Mouse (Mus musculus): ENCODE measurements around the gene Msl2. TPM values are rescaled to one million over a fixed set of nuclear protein-coding genes. Genes with fewer than 3 reads are reported as not detected.

Gene Msl2
- polyA plus RNA-seq, 1 experiment from 2014 or later: 6.0 TPM

GRCm38 (mm10) chr9:101100163-101100562 is 26.3 kb downstream of the Msl2 start:
- 72% methylated on average over 3 of the region's 3 CpGs for WGBS
- peaks cover 3% of the 10 kb centered on the region; the same call in 1 of the 2 replicates for H3K9me3 ChIP-seq (replicated peaks)
- no peak overlapping the region for H3K4me2 ChIP-seq
- no peak overlapping the region for H3K27ac ChIP-seq (ENCODE audit: poor library complexity, severe bottlenecking)
- no peak for ATAC-seq (ENCODE audit: insufficient number of reproducible peaks, low FRiP score)
- H3K36me3 ChIP-seq: peaks cover 33% of the 10 kb centered on the region
- no peak overlapping the region for H3K4me3 ChIP-seq
- no peaks in the 10 kb centered on the region for H3K27me3 ChIP-seq (replicated peaks)
- H3K9ac ChIP-seq: no peak overlapping the region
- peaks cover 15% of the 10 kb centered on the region for H3K4me1 ChIP-seq (replicated peaks)

GRCm38 (mm10) chr9:101101547-101101946 is 27.6 kb downstream of the Msl2 start:
- H3K27me3 ChIP-seq (replicated peaks): no peaks in the 10 kb centered on the region
- H3K27ac ChIP-seq (ENCODE audit: poor library complexity, severe bottlenecking): no peak overlapping the region
- H3K9me3 ChIP-seq (replicated peaks): peaks cover 3% of the 10 kb centered on the region; the same call in 1 of the 2 replicates
- H3K4me2 ChIP-seq: no peak overlapping the region
- WGBS: 93% methylated on average over 8 of the region's 8 CpGs
- no peak overlapping the region for H3K9ac ChIP-seq
- no peak for ATAC-seq (ENCODE audit: insufficient number of reproducible peaks, low FRiP score)
- H3K4me1 ChIP-seq (replicated peaks): peaks cover 15% of the 10 kb centered on the region
- peaks cover 36% of the 10 kb centered on the region for H3K36me3 ChIP-seq
- H3K4me3 ChIP-seq: no peak overlapping the region

GRCm38 (mm10) chr9:101102288-101102687 is 28.4 kb downstream of the Msl2 start:
- no peak overlapping the region for H3K27ac ChIP-seq (ENCODE audit: poor library complexity, severe bottlenecking)
- no peak overlapping the region for H3K4me2 ChIP-seq
- WGBS: 83% methylated on average over 3 of the region's 3 CpGs
- H3K36me3 ChIP-seq: peaks cover 40% of the 10 kb centered on the region
- H3K4me1 ChIP-seq (replicated peaks): peaks cover 17% of the 10 kb centered on the region
- H3K27me3 ChIP-seq (replicated peaks): no peaks in the 10 kb centered on the region
- no peak overlapping the region for H3K9ac ChIP-seq
- H3K9me3 ChIP-seq (replicated peaks): peaks cover 3% of the 10 kb centered on the region; the same call in 1 of the 2 replicates
- no peak for ATAC-seq (ENCODE audit: insufficient number of reproducible peaks, low FRiP score)
- no peak overlapping the region for H3K4me3 ChIP-seq

- peaks cover 15% of the 10 kb centered on the region for H3K4me1 ChIP-seq (replicated peaks)
- H3K9me3 ChIP-seq (replicated peaks): no peaks in the 10 kb centered on the region
- ATAC-seq (ENCODE audit: insufficient number of reproducible peaks, low FRiP score): no peak
- 0 out of 2 replicates have a peak overlapping the region, but pooled peaks have one; percentile 34 for H3K27ac ChIP-seq (ENCODE audit: poor library complexity, severe bottlenecking)
- H3K4me2 ChIP-seq: no peak overlapping the region
- no peak overlapping the region for H3K4me3 ChIP-seq
- no peaks in the 10 kb centered on the region for H3K27me3 ChIP-seq (replicated peaks)
- WGBS: 69% methylated on average over 11 of the region's 11 CpGs
- no peak overlapping the region for H3K9ac ChIP-seq
- peaks cover 46% of the 10 kb centered on the region for H3K36me3 ChIP-seq
Measured at GRCm38 (mm10) chr9:101104931-101105330, 31.0 kb downstream of the Msl2 start.

GRCm38 (mm10) chr9:101105735-101106134 is 31.8 kb downstream of the Msl2 start:
- H3K4me2 ChIP-seq: no peak overlapping the region
- peaks cover 41% of the 10 kb centered on the region for H3K36me3 ChIP-seq
- ATAC-seq (ENCODE audit: insufficient number of reproducible peaks, low FRiP score): no peak
- H3K4me1 ChIP-seq (replicated peaks): peaks cover 23% of the 10 kb centered on the region
- H3K9me3 ChIP-seq (replicated peaks): no peaks in the 10 kb centered on the region
- WGBS: 94% methylated on average over 6 of the region's 6 CpGs
- H3K27ac ChIP-seq (ENCODE audit: poor library complexity, severe bottlenecking): no peak overlapping the region
- no peak overlapping the region for H3K9ac ChIP-seq
- no peak overlapping the region for H3K4me3 ChIP-seq
- H3K27me3 ChIP-seq (replicated peaks): no peaks in the 10 kb centered on the region

- Histone ChIP-seq H3K9ac (no peak overlapping the region), H3K27me3 (replicated peaks) (no peaks in the 10 kb centered on the region), H3K9me3 (replicated peaks) (no peaks in the 10 kb centered on the region), H3K36me3 (peaks cover 33% of the 10 kb centered on the region), H3K27ac (ENCODE audit: poor library complexity, severe bottlenecking) (peak overlapping the region; percentile 33), H3K4me2 (no peak overlapping the region), H3K4me1 (replicated peaks) (peaks cover 27% of the 10 kb centered on the region), H3K4me3 (no peak overlapping the region)
- 39% methylated on average over 3 of the region's 3 CpGs for WGBS
- ATAC-seq (ENCODE audit: insufficient number of reproducible peaks, low FRiP score): no peak
Measured at GRCm38 (mm10) chr9:101107386-101107785, 33.5 kb downstream of the Msl2 start.

- Histone ChIP-seq H3K4me2 (no peak overlapping the region), H3K27ac (ENCODE audit: poor library complexity, severe bottlenecking) (peak overlapping the region; percentile 35), H3K4me1 (replicated peaks) (peaks cover 44% of the 10 kb centered on the region), H3K9ac (no peak overlapping the region), H3K9me3 (replicated peaks) (no peaks in the 10 kb centered on the region), H3K27me3 (replicated peaks) (no peaks in the 10 kb centered on the region), H3K36me3 (peaks cover 43% of the 10 kb centered on the region), H3K4me3 (no peak overlapping the region)
- ATAC-seq (ENCODE audit: insufficient number of reproducible peaks, low FRiP score): no peak
- 9% methylated on average over 3 of the region's 3 CpGs for WGBS
Measured at GRCm38 (mm10) chr9:101110013-101110412, 36.1 kb downstream of the Msl2 start.

- H3K27ac ChIP-seq (ENCODE audit: poor library complexity, severe bottlenecking): no peak overlapping the region
- no peak for ATAC-seq (ENCODE audit: insufficient number of reproducible peaks, low FRiP score)
- H3K36me3 ChIP-seq: peaks cover 46% of the 10 kb centered on the region
Measured at GRCm38 (mm10) chr9:101113317-101113716, 39.4 kb downstream of the Msl2 start.

GRCm38 (mm10) chr9:101114182-101114884 is 40.4 kb downstream of the Msl2 start:
- Histone ChIP-seq H3K9me3 (replicated peaks) (no peaks in the 10 kb centered on the region), H3K27ac (ENCODE audit: poor library complexity, severe bottlenecking) (peak overlapping the region; percentile 24; the same call in 1 of the 2 replicates), H3K9ac (no peak overlapping the region), H3K4me2 (no peak overlapping the region), H3K36me3 (peaks cover 41% of the 10 kb centered on the region), H3K4me3 (no peak overlapping the region), H3K4me1 (replicated peaks) (peaks cover 35% of the 10 kb centered on the region), H3K27me3 (replicated peaks) (no peaks in the 10 kb centered on the region)
- no peak for ATAC-seq (ENCODE audit: insufficient number of reproducible peaks, low FRiP score)
- WGBS: 48% methylated on average over 8 of the region's 8 CpGs

More at GRCm38 (mm10) chr9:101113317-101113716, 39.4 kb downstream of the Msl2 start:
- no peaks in the 10 kb centered on the region for H3K27me3 ChIP-seq (replicated peaks)
- peaks cover 38% of the 10 kb centered on the region for H3K4me1 ChIP-seq (replicated peaks)
- H3K9me3 ChIP-seq (replicated peaks): no peaks in the 10 kb centered on the region
- H3K4me3 ChIP-seq: no peak overlapping the region
- whole genome bisulfite sequencing: 64% methylated on average over 4 of the region's 4 CpGs
- no peak overlapping the region for H3K9ac ChIP-seq
- H3K4me2 ChIP-seq: no peak overlapping the region

- Histone ChIP-seq H3K4me3 (no peak overlapping the region), H3K4me1 (replicated peaks) (no peaks in the 10 kb centered on the region), H3K27me3 (replicated peaks) (no peaks in the 10 kb centered on the region), H3K9me3 (replicated peaks) (no peaks in the 10 kb centered on the region), H3K9ac (no peak overlapping the region), H3K27ac (ENCODE audit: poor library complexity, severe bottlenecking) (no peak overlapping the region), H3K4me2 (no peak overlapping the region), H3K36me3 (peaks cover 58% of the 10 kb centered on the region)
- WGBS: 82% methylated on average over 4 of the region's 4 CpGs
- no peak for ATAC-seq (ENCODE audit: insufficient number of reproducible peaks, low FRiP score)
Measured at GRCm38 (mm10) chr9:101143635-101144034, 69.7 kb downstream of the Msl2 start.

- WGBS: 74% methylated on average over 5 of the region's 5 CpGs
- no peak for ATAC-seq (ENCODE audit: insufficient number of reproducible peaks, low FRiP score)
Measured at GRCm38 (mm10) chr9:101152872-101153271, 79.0 kb downstream of the Msl2 start.

More at GRCm38 (mm10) chr9:101152872-101153271, 79.0 kb downstream of the Msl2 start:
- no peak overlapping the region for H3K4me3 ChIP-seq
- peaks cover 32% of the 10 kb centered on the region for H3K36me3 ChIP-seq
- no peaks in the 10 kb centered on the region for H3K9me3 ChIP-seq (replicated peaks)
- no peaks in the 10 kb centered on the region for H3K4me1 ChIP-seq (replicated peaks)
- H3K4me2 ChIP-seq: no peak overlapping the region
- no peaks in the 10 kb centered on the region for H3K27me3 ChIP-seq (replicated peaks)
- H3K27ac ChIP-seq (ENCODE audit: poor library complexity, severe bottlenecking): no peak overlapping the region
- no peak overlapping the region for H3K9ac ChIP-seq

Data from heart, embryonic 12.5 days (tissue).